Mouse (Mus musculus): ENCODE measurements around the gene Pald1. TPM values are rescaled to one million over a fixed set of nuclear protein-coding genes. Genes with fewer than 3 reads are reported as not detected.
A peak's percentile ranks its signal among the peaks of the same experiment; 100 is the strongest.

The Pald1 gene
- total RNA-seq, 1 experiment: 102 TPM

DNA sequence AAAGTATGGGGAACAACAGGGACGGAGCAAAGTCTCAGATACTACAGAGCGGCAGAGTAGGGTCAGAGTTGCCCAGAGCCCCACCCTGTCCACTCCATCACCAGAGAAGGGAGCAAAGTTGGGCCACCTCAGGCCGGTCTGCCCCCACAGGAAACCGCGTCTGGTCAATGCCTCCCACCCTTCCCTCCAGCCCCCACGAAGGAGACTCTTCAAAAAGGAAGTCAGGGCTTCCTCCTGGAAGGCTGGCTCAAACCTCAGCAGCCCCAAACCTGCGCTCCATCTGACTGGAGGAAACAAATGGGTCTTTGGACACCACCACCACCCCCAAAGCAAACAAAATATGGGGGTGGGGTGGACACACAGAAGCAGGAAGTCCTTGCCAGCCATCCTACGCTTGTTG lies 1.5 kb downstream of the Pald1 start:
- no peak for DNase-seq (ENCODE audit: low read depth, low spot score)
- TF ChIP-seq ZNF384 (IDR thresholded peaks at IDR 0.05; ENCODE audit: low read depth, low read length): no peak
- no peak for TF ChIP-seq ZC3H11A (IDR thresholded peaks at IDR 0.05; ENCODE audit: borderline replicate concordance, low read depth, low read length)
- no peak for TF ChIP-seq HCFC1 (IDR thresholded peaks at IDR 0.05; ENCODE audit: borderline replicate concordance, insufficient read depth, low read length)
- no peak for TF ChIP-seq MAFK (IDR thresholded peaks at IDR 0.05; ENCODE audit: insufficient read depth, low read depth, low read length)
- no peak for TF ChIP-seq CHD2 (IDR thresholded peaks at IDR 0.05; ENCODE audit: low read depth, low read length)
- Histone ChIP-seq H3K4me3 (ENCODE audit: insufficient read depth in 1 of 2, low read depth in 1 of 2, low read length in 2 of 2, poor library complexity in 1 of 2, severe bottlenecking in 1 of 2) (peak overlapping the region; percentile 60 to 89), H3K9ac (ENCODE audit: insufficient read depth, low read depth, low read length, poor library complexity, severe bottlenecking) (peak overlapping the region; percentile 57), H3K4me1 (ENCODE audit: control insufficient read depth in 2 of 2, insufficient read depth in 2 of 2, low read length in 2 of 2, poor library complexity in 1 of 2) (peaks cover 14 to 46% of the 10 kb centered on the region in 2 experiments; a peak in 3 of 4 replicates), H3K36me3 (ENCODE audit: control insufficient read depth, insufficient read depth, low read length, poor library complexity, severe bottlenecking) (peaks cover 20% of the 10 kb centered on the region), H3K27ac (ENCODE audit: insufficient read depth, low read depth, low read length, poor library complexity, severe bottlenecking) (peak overlapping the region; percentile 68; the same call in 1 of the 2 replicates), H3K9me3 (ENCODE audit: control insufficient read depth, insufficient read depth, low read depth, low read length) (no peaks in the 10 kb centered on the region)
- in situ Hi-C loops (cut with MboI; ENCODE audit: low sequenced_read_pairs in 2 of 2, unreplicated experiment in 2 of 2): no loop called here

- H3K4me3 ChIP-seq (ENCODE audit: insufficient read depth in 1 of 2, low read depth in 1 of 2, low read length in 2 of 2, poor library complexity in 1 of 2, severe bottlenecking in 1 of 2): peak overlapping the region; percentile 20 to 89; a peak in 1 of 4 replicates
- H3K4me1 ChIP-seq (ENCODE audit: control insufficient read depth in 2 of 2, insufficient read depth in 2 of 2, low read length in 2 of 2, poor library complexity in 1 of 2): peaks cover 22 to 52% of the 10 kb centered on the region in 2 experiments; a peak in 3 of 4 replicates
- no peak for TF ChIP-seq HCFC1 (IDR thresholded peaks at IDR 0.05; ENCODE audit: borderline replicate concordance, insufficient read depth, low read length)
- TF ChIP-seq ZNF384 (IDR thresholded peaks at IDR 0.05; ENCODE audit: low read depth, low read length): no peak
- TF ChIP-seq CHD2 (IDR thresholded peaks at IDR 0.05; ENCODE audit: low read depth, low read length): no peak
- no peak for TF ChIP-seq MAFK (IDR thresholded peaks at IDR 0.05; ENCODE audit: insufficient read depth, low read depth, low read length)
- TF ChIP-seq ZC3H11A (IDR thresholded peaks at IDR 0.05; ENCODE audit: borderline replicate concordance, low read depth, low read length): no peak
- no peak overlapping the region for H3K9ac ChIP-seq (ENCODE audit: insufficient read depth, low read depth, low read length, poor library complexity, severe bottlenecking)
- peaks cover 20% of the 10 kb centered on the region for H3K36me3 ChIP-seq (ENCODE audit: control insufficient read depth, insufficient read depth, low read length, poor library complexity, severe bottlenecking)
- no peak for DNase-seq (ENCODE audit: low read depth, low spot score)
- no peaks in the 10 kb centered on the region for H3K9me3 ChIP-seq (ENCODE audit: control insufficient read depth, insufficient read depth, low read depth, low read length)
- H3K27ac ChIP-seq (ENCODE audit: insufficient read depth, low read depth, low read length, poor library complexity, severe bottlenecking): no peak overlapping the region
- in situ Hi-C loops (cut with MboI; ENCODE audit: low sequenced_read_pairs in 2 of 2, unreplicated experiment in 2 of 2): no loop called here
Measured at GRCm38 (mm10) chr10:61380186-61380585, 3.1 kb downstream of the Pald1 start.

DNA sequence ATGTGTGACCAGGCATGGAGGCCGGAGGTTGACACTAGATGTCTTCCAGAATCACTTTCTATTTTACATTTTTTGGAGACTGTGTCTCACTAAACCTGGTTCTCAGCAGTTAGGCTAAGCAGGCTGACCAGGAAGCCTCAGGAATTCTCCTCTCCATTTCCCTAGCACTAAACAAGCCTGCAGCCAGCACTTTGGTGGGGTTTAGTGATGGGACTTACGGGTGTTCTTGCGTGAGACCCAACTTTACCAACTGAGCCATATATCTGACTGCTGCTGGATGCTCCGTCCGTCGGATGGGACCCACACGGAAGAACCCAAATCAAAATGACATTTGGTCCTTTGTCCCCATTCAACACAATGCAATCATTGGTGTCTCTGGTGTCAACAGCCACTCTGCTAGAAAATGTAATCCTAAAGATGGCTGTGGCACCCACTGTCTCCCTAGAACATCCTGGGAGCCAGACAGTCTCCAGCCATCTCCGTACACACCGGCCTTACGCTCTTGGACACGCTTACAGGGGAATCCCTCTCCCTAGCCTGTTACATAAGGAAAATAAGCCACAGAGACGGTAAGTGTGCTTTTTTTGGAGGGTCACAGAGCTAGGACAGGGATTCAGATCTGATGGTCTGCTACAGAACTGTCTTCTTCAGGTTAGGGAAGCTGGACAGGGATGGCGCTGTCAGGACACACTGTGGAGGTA lies 3.8 kb downstream of the Pald1 start:
- H3K27ac ChIP-seq (ENCODE audit: insufficient read depth, low read depth, low read length, poor library complexity, severe bottlenecking): no peak overlapping the region
- H3K4me1 ChIP-seq (ENCODE audit: control insufficient read depth in 2 of 2, insufficient read depth in 2 of 2, low read length in 2 of 2, poor library complexity in 1 of 2): peaks cover 24 to 59% of the 10 kb centered on the region in 2 experiments; a peak in 3 of 4 replicates
- no peak overlapping the region for H3K4me3 ChIP-seq (ENCODE audit: insufficient read depth in 1 of 2, low read depth in 1 of 2, low read length in 2 of 2, poor library complexity in 1 of 2, severe bottlenecking in 1 of 2)
- no peaks in the 10 kb centered on the region for H3K9me3 ChIP-seq (ENCODE audit: control insufficient read depth, insufficient read depth, low read depth, low read length)
- H3K9ac ChIP-seq (ENCODE audit: insufficient read depth, low read depth, low read length, poor library complexity, severe bottlenecking): no peak overlapping the region
- no peak for DNase-seq (ENCODE audit: low read depth, low spot score)
- peaks cover 20% of the 10 kb centered on the region for H3K36me3 ChIP-seq (ENCODE audit: control insufficient read depth, insufficient read depth, low read length, poor library complexity, severe bottlenecking)
- in situ Hi-C loops (cut with MboI; ENCODE audit: low sequenced_read_pairs in 2 of 2, unreplicated experiment in 2 of 2): no loop called here
- TF ChIP-seq MAFK (IDR thresholded peaks at IDR 0.05; ENCODE audit: insufficient read depth, low read depth, low read length) (no peak), ZNF384 (IDR thresholded peaks at IDR 0.05; ENCODE audit: low read depth, low read length) (no peak), CHD2 (IDR thresholded peaks at IDR 0.05; ENCODE audit: low read depth, low read length) (no peak)

GRCm38 (mm10) chr10:61378698-61379097 lies 4.6 kb downstream of the Pald1 start:
- Histone ChIP-seq H3K4me1 (ENCODE audit: control insufficient read depth in 2 of 2, insufficient read depth in 2 of 2, low read length in 2 of 2, poor library complexity in 1 of 2) (peaks cover 23 to 62% of the 10 kb centered on the region in 2 experiments; a peak in 3 of 4 replicates), H3K9ac (ENCODE audit: insufficient read depth, low read depth, low read length, poor library complexity, severe bottlenecking) (no peak overlapping the region), H3K9me3 (ENCODE audit: control insufficient read depth, insufficient read depth, low read depth, low read length) (no peaks in the 10 kb centered on the region), H3K4me3 (ENCODE audit: insufficient read depth in 1 of 2, low read depth in 1 of 2, low read length in 2 of 2, poor library complexity in 1 of 2, severe bottlenecking in 1 of 2) (no peak overlapping the region), H3K27ac (ENCODE audit: insufficient read depth, low read depth, low read length, poor library complexity, severe bottlenecking) (no peak overlapping the region), H3K36me3 (ENCODE audit: control insufficient read depth, insufficient read depth, low read length, poor library complexity, severe bottlenecking) (peaks cover 25% of the 10 kb centered on the region)
- TF ChIP-seq MAFK (IDR thresholded peaks at IDR 0.05; ENCODE audit: insufficient read depth, low read depth, low read length) (no peak), CHD2 (IDR thresholded peaks at IDR 0.05; ENCODE audit: low read depth, low read length) (no peak)
- no peak for DNase-seq (ENCODE audit: low read depth, low spot score)
- in situ Hi-C loops (cut with MboI; ENCODE audit: low sequenced_read_pairs in 2 of 2, unreplicated experiment in 2 of 2): no loop called here

DNA sequence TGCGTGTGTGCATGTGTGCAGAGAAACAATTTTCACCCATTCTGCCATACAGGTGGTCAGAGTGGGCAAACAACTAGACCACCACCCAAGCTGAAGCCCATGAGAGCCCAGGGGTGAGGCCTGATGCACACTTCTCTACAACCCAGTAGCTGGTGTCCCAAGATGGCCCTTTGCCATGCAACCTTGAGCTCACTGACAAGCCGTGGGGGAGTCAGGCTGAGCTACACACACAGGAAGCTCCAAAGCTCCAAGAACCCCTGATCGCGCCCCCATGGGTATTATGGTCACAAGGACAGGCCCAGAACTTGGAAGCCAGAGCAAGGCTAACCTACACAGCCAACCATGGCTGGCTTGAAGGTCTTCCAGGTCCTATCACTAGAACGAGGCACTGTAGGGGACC lies 5.3 kb downstream of the Pald1 start:
- DNase-seq (ENCODE audit: low read depth, low spot score): no peak
- peaks cover 25 to 65% of the 10 kb centered on the region in 2 experiments; a peak in 3 of 4 replicates for H3K4me1 ChIP-seq (ENCODE audit: control insufficient read depth in 2 of 2, insufficient read depth in 2 of 2, low read length in 2 of 2, poor library complexity in 1 of 2)
- no peaks in the 10 kb centered on the region for H3K9me3 ChIP-seq (ENCODE audit: control insufficient read depth, insufficient read depth, low read depth, low read length)
- H3K9ac ChIP-seq (ENCODE audit: insufficient read depth, low read depth, low read length, poor library complexity, severe bottlenecking): no peak overlapping the region
- in situ Hi-C loops (cut with MboI; ENCODE audit: low sequenced_read_pairs in 2 of 2, unreplicated experiment in 2 of 2): no loop called here
- H3K36me3 ChIP-seq (ENCODE audit: control insufficient read depth, insufficient read depth, low read length, poor library complexity, severe bottlenecking): peaks cover 29% of the 10 kb centered on the region
- TF ChIP-seq HCFC1 (IDR thresholded peaks at IDR 0.05; ENCODE audit: borderline replicate concordance, insufficient read depth, low read length) (no peak), ZNF384 (IDR thresholded peaks at IDR 0.05; ENCODE audit: low read depth, low read length) (no peak), ZC3H11A (IDR thresholded peaks at IDR 0.05; ENCODE audit: borderline replicate concordance, low read depth, low read length) (no peak), MAFK (IDR thresholded peaks at IDR 0.05; ENCODE audit: insufficient read depth, low read depth, low read length) (no peak), CHD2 (IDR thresholded peaks at IDR 0.05; ENCODE audit: low read depth, low read length) (no peak)
- H3K27ac ChIP-seq (ENCODE audit: insufficient read depth, low read depth, low read length, poor library complexity, severe bottlenecking): no peak overlapping the region
- H3K4me3 ChIP-seq (ENCODE audit: insufficient read depth in 1 of 2, low read depth in 1 of 2, low read length in 2 of 2, poor library complexity in 1 of 2, severe bottlenecking in 1 of 2): no peak overlapping the region

All from ES-E14 (cell line).